Mouse (Mus musculus): ENCODE results near the gene Adam10.

DNA sequence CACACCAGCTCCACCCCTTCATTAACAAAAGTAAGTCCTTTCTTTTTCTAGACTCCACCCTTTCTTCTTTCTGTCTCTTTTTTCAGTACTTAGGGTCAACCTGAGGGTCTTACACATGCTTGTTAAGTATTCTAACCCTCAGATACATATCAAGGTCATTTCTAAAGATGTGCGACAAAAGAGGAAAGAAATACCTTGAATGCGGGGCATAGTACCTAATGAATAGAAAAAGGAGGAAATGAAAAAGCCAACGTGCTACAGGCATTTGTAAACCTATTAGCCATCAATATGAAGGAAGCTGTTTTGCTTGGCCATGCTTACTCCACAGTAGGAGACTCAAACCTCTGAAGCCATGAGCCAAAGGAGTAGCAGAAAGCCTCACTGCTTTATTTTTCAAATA lies 11.1 kb downstream of the Adam10 start:
- no peak for TF ChIP-seq CTCF (IDR thresholded peaks at IDR 0.05; ENCODE audit: insufficient read depth, low read depth, low read length)
- no peak for TF ChIP-seq POLR2A (IDR thresholded peaks at IDR 0.05; ENCODE audit: insufficient read depth, low read depth, low read length)

All from olfactory bulb, adult 2 months (tissue).